Mouse (Mus musculus) ovary, adult 10 weeks (tissue): ENCODE results near the gene Lipo1. TPM values are rescaled to one million over a fixed set of nuclear protein-coding genes. Genes with fewer than 3 reads are reported as not detected.

ENCODE experiments used
- polyA plus RNA-seq: library from polyadenylated mRNA; stranded (reverse); fragments of 350-450 nt; fragmentation: Illumina TruSeq; extraction: RNeasy Lipid Tissue Mini Kit (QIAGEN cat#74804); gene quantifications from one replicate; pipeline ENCODE4 v1.2.3, GENCODE M21; 2014

Gene Lipo1
- not detected for polyA plus RNA-seq

GRCm38 (mm10) chr19:33787359-33787758 is at the start of gene Lipo1:
Lipo1 (minus strand) TSS chr19:33787459.

DNA sequence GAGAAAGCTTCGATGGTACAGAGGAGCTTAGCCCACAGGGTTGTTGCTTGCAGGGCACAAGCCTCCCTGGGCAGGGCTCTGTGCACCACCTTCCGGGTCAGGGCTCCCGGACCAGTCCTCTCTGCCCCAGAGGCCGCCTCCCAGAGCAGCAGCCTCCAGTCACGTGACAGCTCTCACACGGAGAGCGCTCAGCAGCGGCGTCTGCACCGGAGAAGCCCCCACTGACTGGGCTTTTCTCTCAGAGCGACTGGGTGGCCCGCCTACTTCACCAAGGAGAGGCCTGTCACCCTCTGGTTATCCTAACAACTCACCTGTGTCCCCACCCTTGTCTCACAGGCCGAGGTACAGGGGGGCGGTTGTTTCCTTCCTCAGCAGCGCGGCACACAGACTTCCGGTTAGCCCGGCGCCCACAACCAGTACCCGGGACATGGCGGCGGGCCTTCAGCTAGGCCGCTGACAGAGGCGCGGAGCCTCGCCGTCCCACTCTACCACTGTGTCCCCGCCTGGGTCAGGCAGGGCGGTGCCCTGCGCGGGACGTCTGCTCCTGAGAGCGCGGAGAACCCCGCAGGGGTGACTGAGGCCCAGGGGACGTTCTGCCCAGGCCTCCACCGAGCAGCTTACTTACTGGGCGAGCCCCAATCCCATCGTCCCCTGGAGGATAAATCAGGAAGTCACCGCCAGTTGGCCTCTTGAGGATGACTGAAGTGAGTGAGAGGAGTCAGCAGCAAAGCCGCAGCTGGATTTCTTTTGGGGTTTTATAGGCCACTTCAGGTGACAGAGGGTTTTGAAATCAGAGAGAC is 25.8 kb downstream of the Lipo1 start, which contains the start of gene Lipo3:
TSS of gene Lipo3 (minus strand) at position 665 of the 800 bp plus-strand sequence.

GRCm38 (mm10) chr19:33751259-33751658 is 36.0 kb downstream of the Lipo1 start, which contains the start of gene Lipo2:
Lipo2 (minus strand) TSS chr19:33751359.

Other genes with a start within 250 kb of the Lipo1 start
- gene Gm8978, start 162.2 kb downstream of the Lipo1 start, polyA plus RNA-seq, result not detected
- gene Lipo2, start 36.1 kb downstream of the Lipo1 start, polyA plus RNA-seq, result 0.60 TPM
- 94.0 TPM for gene Lipo3, start 25.5 kb downstream of the Lipo1 start, polyA plus RNA-seq
- gene Lipf, start 173.7 kb upstream of the Lipo1 start, polyA plus RNA-seq, result 0.34 TPM
- not detected for gene Lipk, start 220.8 kb upstream of the Lipo1 start, polyA plus RNA-seq